Mouse (Mus musculus): Measurements from ENCODE around the gene Gm44790. TPM values are rescaled to one million over a fixed set of nuclear protein-coding genes. Genes with fewer than 3 reads are reported as not detected.

Gm44790 gene
- total RNA-seq, 2 experiments from 2014 or later, result not detected

GRCm38 (mm10) chr6:86472100-86472955 lies 45.9 kb downstream of the Gm44790 start:
- TF ChIP-seq CTCF (conservative IDR thresholded peaks at IDR 0.05), result peak; percentile 95
- peak; percentile 99 to 100 for DNase-seq (ENCODE audit: low spot score in 2 of 2)
- Histone ChIP-seq H3K4me3 (peak overlapping the region; percentile 67), H3K27ac (peak overlapping the region; percentile 96)

- Histone ChIP-seq H3K4me3 (peak overlapping the region; percentile 67), H3K27ac (peak overlapping the region; percentile 96)
- DNase-seq (ENCODE audit: low spot score in 2 of 2), result no peak
- peak; percentile 26; the same call in 1 of the 2 replicates for TF ChIP-seq CTCF (conservative IDR thresholded peaks at IDR 0.05)
Measured at GRCm38 (mm10) chr6:86473077-86473476, 46.6 kb downstream of the Gm44790 start.

- no peak overlapping the region for H3K27ac ChIP-seq
- no peak for TF ChIP-seq CTCF (conservative IDR thresholded peaks at IDR 0.05)
- no peak for DNase-seq (ENCODE audit: low spot score in 2 of 2)
Measured at GRCm38 (mm10) chr6:86474072-86474471, 47.6 kb downstream of the Gm44790 start.

GRCm38 (mm10) chr6:86474646-86475181 lies 48.3 kb downstream of the Gm44790 start:
- TF ChIP-seq CTCF (conservative IDR thresholded peaks at IDR 0.05), result no peak
- no peak for DNase-seq (ENCODE audit: low spot score in 2 of 2)
- Histone ChIP-seq H3K4me3 (no peak overlapping the region), H3K27ac (no peak overlapping the region)

More at GRCm38 (mm10) chr6:86474072-86474471, 47.6 kb downstream of the Gm44790 start:
- H3K4me3 ChIP-seq, result no peak overlapping the region

GRCm38 (mm10) chr6:86475462-86476167 lies 49.2 kb downstream of the Gm44790 start:
- no peak for TF ChIP-seq CTCF (conservative IDR thresholded peaks at IDR 0.05)
- Histone ChIP-seq H3K27ac (no peak overlapping the region), H3K4me3 (no peak overlapping the region)
- DNase-seq (ENCODE audit: low spot score in 2 of 2), result no peak

- DNase-seq (ENCODE audit: low spot score in 2 of 2), result no peak
- no peak overlapping the region for H3K27ac ChIP-seq
- H3K4me3 ChIP-seq, result no peak overlapping the region
- no peak for TF ChIP-seq CTCF (conservative IDR thresholded peaks at IDR 0.05)
Measured at GRCm38 (mm10) chr6:86476931-86477330, 50.5 kb downstream of the Gm44790 start.

GRCm38 (mm10) chr6:86479311-86479710 lies 52.9 kb downstream of the Gm44790 start:
- peak overlapping the region; percentile 84 for H3K27ac ChIP-seq
- DNase-seq (ENCODE audit: low spot score in 2 of 2), result no peak
- TF ChIP-seq CTCF (conservative IDR thresholded peaks at IDR 0.05), result no peak
- no peak overlapping the region for H3K4me3 ChIP-seq

- H3K27ac ChIP-seq, result peak overlapping the region; percentile 84
- no peak for TF ChIP-seq CTCF (conservative IDR thresholded peaks at IDR 0.05)
Measured at GRCm38 (mm10) chr6:86479816-86480188, 53.3 kb downstream of the Gm44790 start.

GRCm38 (mm10) chr6:86480189-86480831 lies 53.9 kb downstream of the Gm44790 start:
- peak overlapping the region; percentile 84 for H3K27ac ChIP-seq
- DNase-seq (ENCODE audit: low spot score in 2 of 2), result no peak
- TF ChIP-seq CTCF (conservative IDR thresholded peaks at IDR 0.05), result no peak
- peak overlapping the region; percentile 5; the same call in 1 of the 2 replicates for H3K4me3 ChIP-seq

More at GRCm38 (mm10) chr6:86479816-86480188, 53.3 kb downstream of the Gm44790 start:
- H3K4me3 ChIP-seq, result no peak overlapping the region
- no peak for DNase-seq (ENCODE audit: low spot score in 2 of 2)

- no peak for TF ChIP-seq CTCF (conservative IDR thresholded peaks at IDR 0.05)
- Histone ChIP-seq H3K27ac (no peak overlapping the region), H3K4me3 (no peak overlapping the region)
- no peak for DNase-seq (ENCODE audit: low spot score in 2 of 2)
Measured at GRCm38 (mm10) chr6:86481871-86482270, 55.4 kb downstream of the Gm44790 start.

GRCm38 (mm10) chr6:86485943-86486640 lies 59.6 kb downstream of the Gm44790 start:
- no peak overlapping the region for H3K4me3 ChIP-seq
- no peak for TF ChIP-seq CTCF (conservative IDR thresholded peaks at IDR 0.05)
- H3K27ac ChIP-seq, result peak overlapping the region; percentile 93; the same call in 1 of the 2 replicates
- DNase-seq (ENCODE audit: low spot score in 2 of 2), result no peak

Measured in layer of hippocampus, adult 2 months (tissue).